Mouse (Mus musculus) liver, embryonic 14.5 days (tissue): Measurements from ENCODE around the gene Gm12830. TPM values are rescaled to one million over a fixed set of nuclear protein-coding genes. Genes with fewer than 3 reads are reported as not detected.

Experiments used
- ATAC-seq: fragments of 200-750 bp; cut with Nextera tagmentation; 2 replicates; pipeline ENCODE4 v1.8.0; 2017; ENCODE audit warnings: moderate number of reproducible peaks, mild to moderate bottlenecking, moderate library complexity; ENCODE audit not compliant: insufficient read depth
- DNase-seq, 3 experiments: peaks; one replicate each; pipeline ENCODE4 v3.0.0-alpha.2; 2012 to 2013; ENCODE audit warnings: low read depth in 3 of 3, low spot score in 3 of 3
- H3K27ac ChIP-seq: fragments of 300-500 bp; sonication (generic); 2 replicates; pipeline ENCODE4 v1.5.1; 2014; ENCODE audit warnings: moderate library complexity, mild to moderate bottlenecking, control low read depth, inconsistent platforms
- H3K27me3 ChIP-seq: fragments of 300-500 bp; sonication (generic); 2 replicates; pipeline ENCODE4 v1.6.1; 2014; ENCODE audit warnings: mild to moderate bottlenecking, low read length, moderate library complexity; ENCODE audit not compliant: control insufficient read depth, insufficient read depth
- H3K36me3 ChIP-seq: fragments of 300-500 bp; sonication (generic); replicated peaks from 2 replicates; pipeline ENCODE4 v1.6.1; 2014; ENCODE audit warnings: low read depth; ENCODE audit not compliant: control insufficient read depth, insufficient read depth
- H3K4me1 ChIP-seq, 2 experiments: fragments of 200-500 bp in 1 of 2; fragments of 300-500 bp in 1 of 2; sonication (generic) in 1 of 2; replicated peaks; 2 replicates each; pipeline ENCODE4 v1.6.1; 2012 to 2014; ENCODE audit warnings: antibody characterized with exemption in 1 of 2, inconsistent platforms in 1 of 2, low read length in 1 of 2; ENCODE audit not compliant: control insufficient read depth in 2 of 2, insufficient read depth in 2 of 2
- H3K4me2 ChIP-seq: fragments of 300-500 bp; sonication (generic); 2 replicates; pipeline ENCODE4 v1.6.1; 2014; ENCODE audit warnings: low read depth, mild to moderate bottlenecking, control low read depth, moderate library complexity
- H3K4me3 ChIP-seq, 2 experiments: fragments of 200-500 bp in 1 of 2; fragments of 300-500 bp in 1 of 2; sonication (generic) in 1 of 2; 2 replicates each; pipeline ENCODE4 v1.5.1; 2012 to 2014; ENCODE audit warnings: low read depth in 2 of 2, low read length in 2 of 2, mild to moderate bottlenecking in 2 of 2, control low read depth in 1 of 2, inconsistent platforms in 1 of 2, moderate library complexity in 1 of 2; ENCODE audit not compliant: insufficient read depth in 1 of 2
- H3K9ac ChIP-seq: fragments of 300-500 bp; sonication (generic); replicated peaks from 2 replicates; pipeline ENCODE4 v1.6.1; 2014; ENCODE audit warnings: mild to moderate bottlenecking, control low read depth, moderate library complexity
- H3K9me3 ChIP-seq: fragments of 300-500 bp; sonication (generic); 2 replicates; pipeline ENCODE4 v1.6.1; 2016; ENCODE audit warnings: low read length, mixed read lengths; ENCODE audit not compliant: control insufficient read depth
- CTCF ChIP-seq: IDR thresholded peaks from 2 replicates; pipeline ENCODE4 v1.5.1; 2016; ENCODE audit warnings: antibody characterized with exemption, low read depth, control low read depth
- EP300 ChIP-seq: IDR thresholded peaks from 2 replicates; pipeline ENCODE4 v1.6.1; 2016; ENCODE audit warnings: antibody characterized with exemption, low read depth
- WGBS: fragments of 180-500 bp; shearing (Covaris S2); extraction: QIAGEN DNeasy Blood & Tissue Kit; methylation state at CpG from one replicate; pipeline ENCODE4 v1.1.7; 2014; ENCODE audit not compliant: insufficient replicate concordance; 5-methylcytosine and 5-hydroxymethylcytosine counted together
- polyA plus RNA-seq, 2 experiments: library from polyadenylated mRNA; depleted of rRNA in 1 of 2; stranded (reverse) in 1 of 2; unstranded in 1 of 2; fragments of >200 nt; fragmentation: Nextera tagmentation in 1 of 2; extraction: Ambion mirVana in 1 of 2; gene quantifications; 2 replicates each; pipeline versions ENCODE4 v1.2.1 to v1.2.3; 2012 to 2014

Gm12830 gene
- polyA plus RNA-seq, 2 experiments, result not detected

DNA sequence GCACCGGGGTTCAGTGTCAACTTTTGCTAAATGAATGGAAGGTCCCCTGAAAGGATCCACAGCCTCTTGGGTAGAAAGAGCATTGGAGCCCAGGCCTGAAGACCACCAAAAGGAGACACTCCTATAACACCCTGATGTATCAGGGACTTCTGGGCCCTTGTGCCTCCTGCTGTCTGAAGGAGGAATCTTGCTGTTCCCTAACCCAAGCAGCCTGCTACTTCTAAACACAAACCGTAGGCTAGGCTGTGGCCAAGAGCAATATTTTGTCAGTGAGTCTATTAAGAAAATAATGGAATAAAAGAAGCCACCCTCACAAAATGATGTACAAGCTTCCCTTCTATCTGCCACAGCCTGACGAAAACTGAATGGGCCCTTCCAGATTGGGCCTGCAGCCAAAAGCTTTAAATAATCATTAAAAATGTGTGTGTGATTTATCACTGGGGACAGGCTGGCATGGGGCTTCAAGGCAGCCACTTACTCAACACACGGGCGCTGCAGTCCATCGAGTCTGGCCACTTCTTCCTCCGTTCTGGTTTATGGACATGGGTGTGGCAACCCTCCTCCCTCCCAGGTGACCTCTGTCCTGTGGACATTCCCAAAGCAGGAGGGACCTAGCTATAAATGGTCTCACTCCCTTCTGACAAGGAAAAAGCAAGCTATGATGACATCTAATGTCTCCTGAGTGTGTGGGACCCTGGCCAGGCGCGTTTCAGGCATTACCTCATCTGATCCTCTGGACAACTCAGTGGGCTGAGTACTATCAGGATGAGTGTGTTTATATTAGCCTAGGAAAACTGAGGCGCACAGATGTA lies 13.5 kb downstream of the Gm12830 start:
- 61% methylated on average over 10 of the region's 10 CpGs for WGBS
- Histone ChIP-seq H3K9ac (no peak overlapping the region), H3K4me1 (no peaks in the 10 kb centered on the region), H3K27me3 (no peaks in the 10 kb centered on the region; the same call in 1 of the 2 replicates), H3K4me2 (no peak overlapping the region), H3K9me3 (no peaks in the 10 kb centered on the region), H3K27ac (no peak overlapping the region), H3K4me3 (no peak overlapping the region), H3K36me3 (no peaks in the 10 kb centered on the region)
- DNase-seq (no peak), ATAC-seq (no peak)
- TF ChIP-seq EP300, result no peak
- TF ChIP-seq CTCF, result no peak

DNA sequence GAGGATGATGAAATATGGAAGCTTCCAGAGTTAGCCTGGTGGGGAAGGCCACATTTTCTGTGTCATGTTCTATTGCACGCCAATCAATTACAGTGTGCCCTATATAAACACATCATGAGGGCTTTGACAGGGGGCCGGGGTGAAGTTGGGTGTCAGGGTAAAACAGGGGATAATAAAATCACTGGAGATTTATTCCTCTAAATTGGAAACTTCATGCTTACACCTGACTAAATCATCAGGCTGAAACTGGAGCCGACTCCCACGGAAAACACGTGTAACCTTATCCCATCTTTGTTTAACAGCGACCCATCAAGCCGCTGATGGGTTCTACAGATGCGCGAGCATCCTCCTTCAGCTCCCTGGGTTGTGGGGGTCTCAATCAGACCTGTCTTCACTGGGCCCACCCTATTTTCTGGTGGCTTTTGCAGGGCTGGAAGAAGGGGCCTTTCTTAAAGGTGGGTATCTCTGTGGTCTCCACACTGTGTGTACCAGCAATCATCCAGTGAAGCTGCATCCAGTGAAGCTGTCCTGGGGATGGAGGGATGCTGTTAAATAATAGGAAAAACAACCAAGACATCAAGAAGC lies 19.9 kb downstream of the Gm12830 start:
- Histone ChIP-seq H3K4me3 (no peak overlapping the region), H3K27me3 (peaks cover 33% of the 10 kb centered on the region), H3K27ac (no peak overlapping the region), H3K36me3 (no peaks in the 10 kb centered on the region), H3K4me2 (no peak overlapping the region), H3K9me3 (no peaks in the 10 kb centered on the region), H3K9ac (no peak overlapping the region), H3K4me1 (no peaks in the 10 kb centered on the region)
- WGBS, result 45% methylated on average over 9 of the region's 9 CpGs
- TF ChIP-seq EP300 (no peak), CTCF (no peak)
- no peak for ATAC-seq
- DNase-seq, result no peak

DNA sequence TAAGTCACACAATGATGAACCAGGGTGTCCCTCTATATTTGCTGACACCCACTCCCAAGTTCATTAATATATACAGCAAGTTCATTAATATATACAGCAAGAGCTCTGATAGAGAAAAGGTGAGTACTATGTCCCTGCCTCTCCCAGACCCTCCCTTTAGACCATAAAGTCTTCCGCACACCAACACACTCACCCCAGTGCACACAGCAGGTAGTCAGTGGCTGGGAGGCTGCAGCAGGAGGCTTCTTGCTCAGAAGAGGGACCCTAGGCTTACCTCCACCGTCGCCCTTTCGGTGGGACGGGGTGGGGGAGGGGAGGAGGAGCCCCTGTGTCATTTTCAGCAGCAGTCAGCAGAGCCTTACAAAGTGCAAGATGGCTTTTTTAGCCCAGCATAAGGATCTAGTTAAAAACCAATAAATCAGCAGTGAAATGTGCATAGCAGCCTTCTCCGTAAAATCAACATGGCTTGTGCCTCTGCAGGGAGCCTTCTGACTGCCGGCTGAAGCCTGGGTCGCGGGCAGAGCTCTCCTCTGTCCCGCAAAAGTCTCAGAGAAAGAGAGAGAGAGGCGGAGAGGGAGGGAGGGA lies 20.9 kb downstream of the Gm12830 start:
- WGBS, result 10% methylated on average over 9 of the region's 11 CpGs
- H3K27ac ChIP-seq, result no peak overlapping the region
- no peak overlapping the region for H3K9ac ChIP-seq
- no peak overlapping the region for H3K4me3 ChIP-seq
- H3K9me3 ChIP-seq, result no peaks in the 10 kb centered on the region
- no peak for ATAC-seq
- no peak overlapping the region for H3K4me2 ChIP-seq
- H3K36me3 ChIP-seq, result no peaks in the 10 kb centered on the region
- H3K27me3 ChIP-seq, result peaks cover 33% of the 10 kb centered on the region
- no peak for DNase-seq
- no peaks in the 10 kb centered on the region for H3K4me1 ChIP-seq
- TF ChIP-seq CTCF, result no peak
- no peak for TF ChIP-seq EP300

DNA sequence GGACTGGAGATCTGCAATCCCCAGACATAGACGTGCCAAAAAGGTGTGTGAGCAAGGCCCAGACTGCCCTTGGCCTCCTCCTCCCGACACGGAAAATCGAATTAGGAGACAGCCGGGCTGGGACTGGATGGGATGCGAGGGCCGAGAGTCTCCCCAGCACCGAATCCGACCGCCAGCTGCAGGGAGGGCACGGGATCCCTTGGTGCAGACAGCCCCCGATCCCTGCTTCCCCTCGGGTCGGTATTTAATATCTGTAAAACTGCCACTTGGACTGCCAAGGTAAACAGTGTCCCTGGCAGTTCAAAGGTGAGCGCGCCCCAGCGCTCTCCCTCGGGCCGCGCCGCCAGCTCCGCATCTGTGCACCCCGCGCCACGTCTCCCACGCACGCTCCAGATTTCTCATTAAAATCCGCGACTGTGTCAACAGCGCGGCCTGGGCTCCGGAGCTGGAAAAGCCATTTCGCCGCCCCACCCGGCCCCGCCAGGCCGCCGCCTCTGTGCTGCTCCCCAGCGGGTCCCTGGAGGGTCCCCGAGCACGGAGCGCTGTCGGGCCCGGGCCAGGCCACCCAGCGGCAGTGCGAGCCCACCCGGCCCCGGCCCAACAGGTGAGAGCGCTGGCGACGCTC lies 21.7 kb downstream of the Gm12830 start:
- Histone ChIP-seq H3K9me3 (no peaks in the 10 kb centered on the region), H3K4me1 (no peaks in the 10 kb centered on the region), H3K4me3 (no peak overlapping the region), H3K9ac (no peak overlapping the region), H3K27me3 (peaks cover 33% of the 10 kb centered on the region), H3K4me2 (no peak overlapping the region), H3K36me3 (no peaks in the 10 kb centered on the region), H3K27ac (no peak overlapping the region)
- 2% methylated on average over 47 of the region's 51 CpGs for WGBS
- no peak for DNase-seq
- TF ChIP-seq CTCF (no peak), EP300 (no peak)
- ATAC-seq, result no peak

DNA sequence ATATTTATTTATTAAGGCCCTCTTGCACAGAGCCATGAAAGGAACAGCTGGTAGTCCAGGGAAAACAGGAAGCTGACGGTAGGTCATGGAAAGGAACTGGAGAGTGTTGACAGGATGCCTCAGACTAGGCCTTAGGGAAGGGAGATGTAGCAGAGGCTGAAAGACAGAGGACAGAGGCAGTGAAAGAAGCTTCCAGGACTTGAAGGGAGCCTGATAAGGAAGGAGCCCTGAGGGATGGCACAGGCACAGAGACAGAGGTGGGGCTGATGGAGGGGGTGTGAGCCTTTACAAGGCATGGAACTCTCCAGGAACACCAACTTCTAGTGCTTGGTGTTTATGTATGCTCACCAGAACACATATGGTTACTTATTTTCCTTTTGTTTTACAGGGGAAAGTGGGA lies 23.1 kb downstream of the Gm12830 start:
- H3K27me3 ChIP-seq, result peaks cover 33% of the 10 kb centered on the region
- H3K36me3 ChIP-seq, result no peaks in the 10 kb centered on the region
- H3K4me1 ChIP-seq, result no peaks in the 10 kb centered on the region
- WGBS, result 16% methylated on average over 1 of the region's 1 CpGs
- H3K4me3 ChIP-seq, result no peak overlapping the region
- H3K9ac ChIP-seq, result no peak overlapping the region
- DNase-seq (no peak), ATAC-seq (no peak)
- no peak overlapping the region for H3K4me2 ChIP-seq
- H3K9me3 ChIP-seq, result no peaks in the 10 kb centered on the region
- no peak overlapping the region for H3K27ac ChIP-seq
- TF ChIP-seq EP300, result no peak
- no peak for TF ChIP-seq CTCF
